Mouse (Mus musculus) gastrocnemius, adult 8-10 months (tissue): ENCODE measurements at regions not wholly inside any gene's neighbourhood (a gene's known extent, or its start where the extent isn't known, plus 50 kb on each side); places are given as distances from the start of the nearest gene placed in this dataset.

Experiments
- DNase-seq, 2 experiments: peaks; one replicate each; pipeline ENCODE4 v3.0.0; 2022; ENCODE audit warnings: low spot score in 2 of 2

GRCm38 (mm10) chr11:22641450-22641849 is 129.6 kb downstream of the Tmem17 start:
- no peak for DNase-seq

GRCm38 (mm10) chr11:22644010-22644625 is 132.2 kb downstream of the Tmem17 start:
- no peak for DNase-seq

- no peak for DNase-seq
These were observed 133.0 kb downstream of the Tmem17 start for GRCm38 (mm10) chr11:22644877-22645276.

- DNase-seq = no peak
These were observed 134.5 kb downstream of the Tmem17 start for GRCm38 (mm10) chr11:22646192-22646936.

GRCm38 (mm10) chr11:22648275-22648674 is 136.4 kb downstream of the Tmem17 start:
- DNase-seq = no peak

GRCm38 (mm10) chr11:22650771-22651170 is 138.9 kb downstream of the Tmem17 start:
- DNase-seq = no peak

GRCm38 (mm10) chr11:22651313-22651712 is 139.4 kb downstream of the Tmem17 start:
- no peak for DNase-seq

GRCm38 (mm10) chr11:22651911-22652310 is 140.0 kb downstream of the Tmem17 start:
- no peak for DNase-seq

- no peak for DNase-seq
These were observed 141.0 kb downstream of the Tmem17 start for GRCm38 (mm10) chr11:22652931-22653330.

GRCm38 (mm10) chr11:22653366-22653765 is 141.5 kb downstream of the Tmem17 start:
- no peak for DNase-seq

- no peak for DNase-seq
These were observed 145.7 kb downstream of the Tmem17 start for GRCm38 (mm10) chr11:22657635-22658034.

- DNase-seq = no peak
These were observed 149.2 kb downstream of the Tmem17 start for GRCm38 (mm10) chr11:22661072-22661471.

GRCm38 (mm10) chr11:22661713-22662551 is 150.0 kb downstream of the Tmem17 start:
- no peak for DNase-seq

GRCm38 (mm10) chr11:22665978-22666377 is 154.1 kb downstream of the Tmem17 start:
- DNase-seq = no peak

- DNase-seq = no peak
These were observed 154.5 kb downstream of the Tmem17 start for GRCm38 (mm10) chr11:22666378-22666777.

GRCm38 (mm10) chr11:22668220-22668619 is 156.3 kb downstream of the Tmem17 start:
- DNase-seq = no peak

- DNase-seq = no peak
These were observed 157.4 kb downstream of the Tmem17 start for GRCm38 (mm10) chr11:22669267-22669666.

- no peak for DNase-seq
These were observed 160.1 kb downstream of the Tmem17 start for GRCm38 (mm10) chr11:22671791-22672490.

GRCm38 (mm10) chr11:22675047-22675446 is 163.2 kb downstream of the Tmem17 start:
- no peak for DNase-seq

GRCm38 (mm10) chr11:22675754-22676153 is 163.9 kb downstream of the Tmem17 start:
- DNase-seq = no peak

GRCm38 (mm10) chr11:22677337-22677736 is 165.4 kb downstream of the Tmem17 start:
- no peak for DNase-seq

GRCm38 (mm10) chr11:22684576-22684975 is 172.7 kb downstream of the Tmem17 start:
- no peak for DNase-seq
